10 mouse cellular contexts compared by ENCODE assay signal in genomic region chr10:4589576-4589975, GRCm38 (mm10).
"Had no signal": no experiment of that assay in that cellular context is flagged by ENCODE, and none has a peak within 500 bp of the region (broad histone marks: within the 10 kb centered on the region; RNA-seq: fewer than 3 reads in every experiment).

No protein-coding gene starts in this region.

- H3K4me1 ChIP-seq: limb, embryonic 12.5 days; liver, embryonic 15.5 days; midbrain, embryonic 13.5 days had no signal

- H3K4me3 ChIP-seq: limb, embryonic 12.5 days; liver, embryonic 15.5 days; midbrain, embryonic 13.5 days had no signal

- H3K27me3 ChIP-seq: limb, embryonic 12.5 days; liver, embryonic 15.5 days; midbrain, embryonic 13.5 days had no signal

- H3K4me2 ChIP-seq: limb, embryonic 12.5 days; liver, embryonic 15.5 days; midbrain, embryonic 13.5 days had no signal

- DNase-seq: liver; lung, adult 2 months; lung, postnatal 36 days; right cerebral cortex, postnatal 14 days; thymus, postnatal 4 days had no signal

- H3K27ac ChIP-seq: kidney, postnatal 0 days; limb, embryonic 12.5 days; liver, embryonic 15.5 days; midbrain, embryonic 13.5 days had no signal

- H3K36me3 ChIP-seq: limb, embryonic 12.5 days; liver, embryonic 15.5 days; midbrain, embryonic 13.5 days had no signal

- H3K9me3 ChIP-seq: limb, embryonic 12.5 days; liver, embryonic 15.5 days; midbrain, embryonic 13.5 days had no signal

- H3K9ac ChIP-seq: limb, embryonic 12.5 days; liver, embryonic 15.5 days; midbrain, embryonic 13.5 days had no signal

- ATAC-seq: lung, postnatal 0 days; midbrain, embryonic 13.5 days had no signal
